Mouse (Mus musculus): ENCODE measurements around the gene Tmem63c.

Tmem63c gene

GRCm38 (mm10) chr12:87132210-87132609 is 111.1 kb downstream of the Tmem63c start:
- DNase-seq (ENCODE audit: low read depth), result no peak

- DNase-seq (ENCODE audit: low read depth), result no peak
These were observed 111.6 kb downstream of the Tmem63c start for GRCm38 (mm10) chr12:87132784-87133183.

GRCm38 (mm10) chr12:87137439-87138341 is 116.5 kb downstream of the Tmem63c start:
- no peak for DNase-seq (ENCODE audit: low read depth)

- DNase-seq (ENCODE audit: low read depth), result no peak
These were observed 117.2 kb downstream of the Tmem63c start for GRCm38 (mm10) chr12:87138342-87138701.

- DNase-seq (ENCODE audit: low read depth), result no peak
These were observed 117.6 kb downstream of the Tmem63c start for GRCm38 (mm10) chr12:87138768-87139167.
